Mouse (Mus musculus) ovary, adult 18-20 months (tissue): ENCODE results near the gene 1810010H24Rik.
"Not testable (repeated sequence)": the region's sequence is repeated elsewhere in the genome, so short reads cannot be mapped to it uniquely, and the experiment has no call there.

ENCODE experiments used
- DNase-seq: peaks from one replicate; pipeline ENCODE4 v3.0.0; 2022; ENCODE audit warnings: low spot score, mixed read lengths

Gene 1810010H24Rik

GRCm38 (mm10) chr11:107014020-107014585, 11.4 kb upstream of the 1810010H24Rik start:
- no peak for DNase-seq

GRCm38 (mm10) chr11:107014597-107015309, 10.7 kb upstream of the 1810010H24Rik start:
- no peak for DNase-seq

DNA sequence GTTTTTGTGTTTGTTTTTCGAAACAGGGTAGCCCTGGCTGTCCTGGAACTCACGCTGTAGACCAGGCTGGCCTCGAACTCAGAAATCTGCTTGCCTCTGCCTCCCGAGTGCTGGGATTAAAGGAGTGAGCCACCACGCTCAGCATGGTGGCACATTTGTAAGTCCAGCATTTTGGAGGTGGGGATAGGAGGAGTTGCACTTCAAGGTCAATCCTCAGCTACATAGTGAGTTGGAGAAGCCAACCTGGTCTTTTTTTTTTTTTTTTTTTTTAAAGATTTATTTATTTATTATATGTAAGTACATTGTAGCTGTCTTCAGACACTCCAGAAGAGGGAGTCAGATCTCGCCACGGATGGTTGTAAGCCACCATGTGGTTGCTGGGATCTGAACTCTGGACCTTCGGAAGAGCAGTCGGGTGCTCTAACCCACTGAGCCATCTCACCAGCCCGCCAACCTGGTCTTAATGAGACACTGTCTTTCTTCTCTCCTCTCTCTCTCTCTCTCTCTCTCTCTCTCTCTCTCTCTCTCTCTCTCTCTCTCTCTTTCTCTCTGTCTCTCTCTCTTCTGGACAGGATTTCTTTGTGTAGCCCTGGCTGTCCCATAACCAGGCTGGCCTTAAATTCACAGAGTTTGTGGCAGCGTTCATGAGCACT, 9.8 kb upstream of the 1810010H24Rik start:
- not testable (repeated sequence) for DNase-seq

GRCm38 (mm10) chr11:107016893-107017292, 8.6 kb upstream of the 1810010H24Rik start:
- no peak for DNase-seq

GRCm38 (mm10) chr11:107017339-107017886, 8.1 kb upstream of the 1810010H24Rik start:
- DNase-seq = no peak

GRCm38 (mm10) chr11:107018606-107019005, 6.9 kb upstream of the 1810010H24Rik start:
- no peak for DNase-seq

GRCm38 (mm10) chr11:107019318-107019717, 6.2 kb upstream of the 1810010H24Rik start:
- DNase-seq = no peak

DNA sequence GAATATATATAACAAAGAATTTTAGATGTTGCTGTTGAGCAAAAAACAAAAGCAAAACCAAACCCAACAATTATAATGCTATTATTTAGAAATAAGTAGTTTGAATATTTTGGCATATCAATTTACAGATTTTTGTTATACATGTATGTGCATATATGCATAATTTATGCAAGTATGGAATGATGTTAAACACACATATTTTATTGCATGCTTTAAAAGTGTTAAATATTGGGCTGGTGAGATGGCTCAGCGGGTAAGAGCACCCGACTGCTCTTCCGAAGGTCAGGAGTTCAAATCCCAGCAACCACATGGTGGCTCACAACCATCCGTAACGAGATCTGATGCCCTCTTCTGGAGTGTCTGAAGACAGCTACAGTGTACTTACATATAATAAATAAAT, 5.8 kb upstream of the 1810010H24Rik start:
- DNase-seq = not testable (repeated sequence)

DNA sequence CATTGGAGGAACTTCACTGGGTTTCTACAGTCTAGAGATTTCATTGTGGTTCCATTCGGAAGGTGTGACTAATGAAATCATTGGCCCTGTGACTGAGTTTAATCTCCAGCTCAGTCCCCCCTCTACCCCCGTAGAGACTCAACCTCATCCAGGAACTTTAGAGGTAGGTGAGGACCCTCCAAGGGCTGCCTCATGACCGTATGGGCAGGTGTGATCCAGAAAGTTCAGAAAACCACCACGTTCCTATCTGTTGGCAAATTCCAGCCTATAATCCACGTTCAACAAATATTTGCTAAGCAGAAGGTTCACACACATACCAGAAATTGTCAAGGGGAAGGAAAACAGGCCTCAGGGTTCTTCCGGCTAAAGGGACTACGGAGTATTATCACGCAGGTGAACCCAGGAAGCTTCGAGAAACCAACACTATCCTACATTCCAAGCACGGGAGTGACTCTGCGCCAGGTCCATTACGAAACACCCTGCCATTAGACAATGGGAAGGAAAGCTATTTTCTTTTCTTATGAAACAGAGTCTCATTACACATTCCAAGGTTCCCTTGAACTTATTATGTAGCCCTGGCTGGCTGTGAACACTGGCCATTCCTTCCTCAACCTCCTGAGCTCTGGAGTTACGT, 3.3 kb upstream of the 1810010H24Rik start:
- DNase-seq = no peak

- DNase-seq = no peak
Measured at GRCm38 (mm10) chr11:107024406-107024805, 1.1 kb upstream of the 1810010H24Rik start.

- DNase-seq = no peak
Measured at GRCm38 (mm10) chr11:107026554-107027430, 1.3 kb downstream of the 1810010H24Rik start.

DNA sequence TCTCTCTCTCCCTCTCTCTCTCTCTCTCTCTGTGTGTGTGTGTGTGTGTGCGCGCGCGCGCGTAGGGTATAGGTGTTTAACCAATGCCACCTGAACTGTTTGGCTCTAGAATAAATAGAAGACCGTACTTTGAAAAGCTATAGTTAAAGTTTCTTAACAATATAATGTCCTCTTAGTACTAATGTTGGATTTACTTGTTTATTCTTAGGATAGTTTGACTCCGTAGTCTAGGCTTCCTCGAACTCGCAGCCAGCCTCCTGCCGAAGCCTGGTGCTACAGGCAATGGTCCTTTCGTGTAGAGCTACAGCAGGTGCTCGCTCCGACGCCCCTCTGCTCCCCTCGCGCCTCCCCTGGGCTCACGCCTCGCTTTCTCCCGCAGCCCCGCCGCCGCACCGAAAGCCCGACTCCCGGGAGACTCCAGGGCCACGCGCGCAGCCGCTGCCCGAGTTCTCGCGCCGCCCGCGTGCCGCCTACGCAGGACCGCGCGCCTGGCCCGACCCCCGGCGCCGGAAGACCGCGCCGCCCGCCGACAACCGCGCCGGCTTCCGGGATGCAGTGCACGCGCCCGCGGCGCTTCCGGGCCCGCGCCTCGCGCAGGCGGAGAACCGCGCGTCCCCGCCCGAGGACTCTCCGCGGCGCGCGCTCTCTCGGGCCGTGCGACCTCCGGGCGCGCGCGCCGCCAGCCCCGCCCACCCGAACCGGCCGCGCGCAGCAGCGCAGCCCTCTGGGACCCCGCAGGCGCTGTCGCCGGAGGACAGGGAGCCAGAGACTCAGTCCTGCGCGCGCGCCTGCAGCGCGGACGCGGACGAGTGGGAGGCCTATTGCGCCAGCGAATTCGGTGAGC, 2.2 kb downstream of the 1810010H24Rik start:
- peak; percentile 81 for DNase-seq

DNA sequence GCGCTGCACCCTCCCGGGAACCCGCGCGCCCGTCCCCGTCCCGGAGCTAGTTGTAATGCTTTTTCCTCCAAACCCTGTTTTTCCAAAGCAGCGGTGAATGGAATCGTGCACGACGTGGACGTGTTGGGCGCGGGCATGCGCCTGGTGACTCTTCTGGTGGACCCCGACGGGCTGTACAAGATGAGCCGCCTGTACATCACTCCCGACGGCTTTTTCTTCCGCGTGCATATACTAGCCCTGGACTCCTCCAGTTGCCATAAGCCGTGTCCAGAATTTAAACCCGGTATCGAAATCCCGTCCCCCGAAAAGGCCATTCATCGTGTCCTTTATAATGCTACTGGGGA, 2.8 kb downstream of the 1810010H24Rik start:
- DNase-seq = no peak

DNA sequence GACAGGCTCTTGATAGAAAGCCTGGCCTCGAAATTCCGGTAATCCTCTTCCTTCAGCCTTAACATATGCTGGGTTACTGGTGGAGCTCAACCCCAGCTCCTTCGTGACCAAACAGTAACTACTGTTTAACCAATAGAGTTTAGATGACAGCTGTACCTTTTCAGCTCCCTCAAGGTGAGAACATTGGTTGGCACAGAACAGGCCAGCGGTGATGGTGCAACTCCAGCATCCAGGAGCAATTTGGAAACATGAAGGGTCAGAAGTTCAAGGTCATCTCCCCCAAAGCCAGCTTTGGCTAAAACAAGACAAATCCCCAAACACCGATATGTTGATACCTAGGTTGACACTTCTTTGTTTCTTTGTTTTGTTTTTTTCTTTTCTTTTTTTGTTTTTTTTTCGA, 3.3 kb downstream of the 1810010H24Rik start:
- no peak for DNase-seq

DNA sequence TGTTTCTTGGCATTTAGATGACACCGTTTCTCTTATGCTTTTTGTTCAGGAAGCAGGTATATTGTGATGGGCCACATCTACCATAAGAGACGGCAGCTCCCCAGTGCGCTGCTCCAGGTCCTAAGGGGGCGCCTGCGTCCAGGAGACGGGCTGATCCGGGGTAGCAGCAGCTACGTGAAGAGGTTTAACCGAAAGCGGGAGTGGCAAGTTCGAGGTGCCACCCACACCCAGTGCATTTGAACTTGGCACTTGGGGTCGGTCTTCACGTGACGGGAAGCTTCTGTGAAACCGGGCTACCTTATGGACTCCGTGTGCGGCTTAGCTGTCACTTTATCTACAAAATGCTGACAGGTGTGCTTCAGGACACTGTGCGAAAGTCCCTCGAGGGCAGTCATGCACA, 4.1 kb downstream of the 1810010H24Rik start:
- DNase-seq = no peak

DNA sequence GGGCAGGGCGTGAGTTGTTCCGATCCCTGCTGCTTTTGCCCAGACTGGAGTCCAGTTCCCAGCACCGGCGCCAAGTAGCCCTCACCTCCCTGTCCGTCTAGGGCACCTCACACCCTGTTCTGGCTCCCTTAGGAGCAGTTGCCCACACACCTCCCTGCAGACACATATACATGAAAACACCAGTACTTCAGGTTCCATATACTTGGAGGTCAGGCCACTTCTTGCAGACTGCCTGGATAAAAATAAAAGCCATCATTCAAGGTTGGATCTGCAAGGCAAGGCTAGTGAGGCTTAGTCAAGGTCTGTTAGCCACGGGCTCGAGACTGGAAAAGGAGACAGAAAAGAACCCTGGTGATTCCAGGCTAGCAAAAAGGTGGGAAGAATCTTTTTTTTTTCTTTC, 6.2 kb downstream of the 1810010H24Rik start:
- peak; percentile 33 for DNase-seq

GRCm38 (mm10) chr11:107034085-107034810, 8.8 kb downstream of the 1810010H24Rik start:
- no peak for DNase-seq

DNA sequence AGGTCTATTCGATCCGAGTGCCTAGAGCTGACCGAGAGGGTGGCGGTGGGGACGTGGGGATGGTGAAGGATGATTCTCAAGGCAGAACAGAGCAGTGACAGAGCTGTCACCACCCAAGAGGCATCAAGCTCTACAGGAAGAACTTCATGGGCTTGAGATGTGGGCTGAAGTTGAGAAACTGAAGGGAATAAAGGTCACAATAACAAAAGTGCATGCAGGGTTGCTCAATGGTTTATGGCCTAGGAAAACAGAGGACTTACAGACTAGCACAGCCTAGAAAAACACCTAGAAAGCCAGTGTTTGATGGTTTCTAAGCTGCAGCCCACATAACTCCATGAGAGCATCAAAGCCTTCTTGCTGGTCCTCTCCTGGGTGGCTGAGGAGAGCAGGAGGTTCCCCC, 13.9 kb downstream of the 1810010H24Rik start:
- DNase-seq = no peak

DNA sequence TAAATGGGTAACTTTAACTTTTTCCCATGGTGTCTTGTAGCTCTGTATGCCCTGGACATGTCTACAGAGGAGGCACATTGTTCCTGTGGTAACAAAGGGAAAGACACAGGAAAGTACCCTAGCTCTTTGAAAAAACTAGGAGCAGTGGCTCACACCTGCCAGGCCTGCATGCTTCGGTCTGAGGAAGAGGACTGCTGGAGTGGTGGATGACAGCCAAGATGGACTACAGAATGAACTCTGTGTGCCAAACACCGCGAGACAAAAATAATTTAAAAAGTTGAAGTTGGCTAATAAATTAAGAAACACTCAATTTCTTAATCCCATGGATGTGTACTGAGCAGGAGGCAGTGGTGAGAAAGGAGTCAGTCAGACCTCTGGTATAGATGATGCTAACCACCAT, 15.9 kb downstream of the 1810010H24Rik start:
- DNase-seq = no peak

DNA sequence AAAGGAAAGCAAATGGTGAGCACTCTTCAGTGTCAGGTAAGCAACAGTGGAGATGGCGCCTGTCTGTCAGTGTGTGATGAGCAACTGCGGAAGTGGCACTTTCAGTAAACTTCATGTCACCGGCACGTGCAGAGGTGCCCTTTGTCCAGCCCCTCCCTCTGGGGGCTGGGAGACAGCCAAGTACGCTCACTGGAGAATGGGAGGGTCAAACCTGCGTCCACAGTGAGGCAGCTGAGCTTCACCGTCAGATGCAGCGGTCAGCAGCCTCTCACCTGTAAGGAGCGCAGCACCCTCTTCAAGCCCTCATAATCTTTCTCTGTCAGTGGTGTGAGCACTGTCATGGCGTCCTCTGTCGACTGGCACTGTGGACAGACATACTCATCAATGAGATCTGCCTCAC, 17.9 kb downstream of the 1810010H24Rik start:
- DNase-seq = no peak
